Mouse (Mus musculus): ENCODE results near the gene Mbtps2.

The Mbtps2 gene

GRCm38 (mm10) chrX:157598186-157598996 is at the start of gene Mbtps2:
Mbtps2 (minus strand) TSS chrX:157598715.
- DNase-seq (ENCODE audit: low spot score) = peak; percentile 10

DNA sequence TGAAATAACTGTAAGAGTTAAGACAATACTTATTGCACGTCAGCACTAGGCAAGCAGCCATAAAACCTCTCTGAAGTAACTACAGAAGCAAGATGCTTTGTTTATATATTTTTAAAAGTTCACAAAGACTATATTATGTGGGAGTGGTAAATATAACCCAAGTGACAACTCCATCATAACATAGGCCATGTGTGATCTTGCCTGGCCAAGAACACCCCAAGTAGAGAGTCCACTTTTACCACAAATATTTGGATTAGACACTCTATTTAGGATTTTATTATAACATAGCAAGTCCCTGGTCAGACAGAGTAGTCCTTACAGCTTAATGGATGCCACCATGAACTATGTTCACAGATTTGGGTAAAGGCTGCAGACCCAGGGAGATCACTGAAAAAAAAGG is 47.9 kb upstream of the Mbtps2 start:
- no peak for DNase-seq (ENCODE audit: low spot score)

GRCm38 (mm10) chrX:157644700-157645099 is 46.2 kb upstream of the Mbtps2 start:
- no peak for DNase-seq (ENCODE audit: low spot score)

DNA sequence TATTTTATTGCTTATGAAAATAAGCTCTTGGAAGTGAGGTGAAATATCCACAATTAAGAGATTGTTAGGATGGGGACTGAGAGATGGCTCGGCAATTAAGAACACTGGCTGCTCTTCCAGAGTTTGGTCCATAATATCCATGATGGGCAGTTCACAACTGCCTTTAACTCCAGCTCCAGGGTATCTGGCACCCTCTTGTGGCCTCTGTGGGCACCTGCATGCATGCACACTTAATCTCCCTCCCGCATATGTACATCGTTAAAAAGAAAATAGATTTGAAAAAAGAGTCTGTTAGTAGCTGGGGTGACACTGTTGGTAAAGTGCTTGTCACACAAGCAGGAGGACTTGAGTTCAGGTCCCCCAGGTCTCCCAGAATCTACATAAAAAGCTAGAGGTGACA is 45.8 kb upstream of the Mbtps2 start:
- DNase-seq (ENCODE audit: low spot score) = no peak

DNA sequence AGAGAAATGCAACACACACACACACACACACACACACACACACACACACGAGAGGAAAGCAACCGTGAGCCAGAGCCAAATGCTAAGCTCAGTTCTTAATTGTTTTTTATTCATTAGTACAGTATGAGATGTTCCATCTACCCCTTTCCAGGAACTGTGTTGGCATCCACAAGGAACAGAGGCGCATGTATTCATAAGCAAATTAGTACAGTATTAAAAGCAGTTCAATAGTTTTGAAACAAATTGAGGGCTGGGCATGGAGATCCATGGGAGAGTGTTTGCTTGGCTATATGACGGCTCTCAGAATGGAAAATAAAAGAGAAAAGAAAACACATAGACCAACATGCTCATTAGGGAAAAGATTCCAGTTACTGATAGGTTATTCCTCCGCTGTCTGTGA is 44.3 kb upstream of the Mbtps2 start:
- DNase-seq (ENCODE audit: low spot score) = no peak

DNA sequence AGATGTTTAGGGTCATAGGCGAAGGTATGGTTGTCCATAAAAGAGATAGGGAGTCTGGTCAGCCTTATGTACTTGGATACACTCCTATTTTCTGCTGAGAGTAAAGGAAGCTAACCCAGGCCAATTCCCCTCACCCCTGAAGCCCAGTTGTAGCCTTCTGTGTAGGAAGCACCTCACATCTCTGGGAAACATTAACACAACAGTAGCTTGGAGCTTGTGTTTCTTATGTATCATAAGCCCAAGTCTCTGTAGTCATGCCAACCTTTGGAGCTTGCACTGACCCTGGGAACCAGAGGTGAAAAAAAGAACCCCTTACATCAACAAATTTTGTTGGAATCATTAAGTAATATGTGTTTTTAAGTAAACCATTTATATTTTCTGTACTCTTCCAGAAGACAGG is 38.7 kb upstream of the Mbtps2 start:
- no peak for DNase-seq (ENCODE audit: low spot score)

- no peak for DNase-seq (ENCODE audit: low spot score)
Observed at GRCm38 (mm10) chrX:157633676-157634414, 35.3 kb upstream of the Mbtps2 start.

DNA sequence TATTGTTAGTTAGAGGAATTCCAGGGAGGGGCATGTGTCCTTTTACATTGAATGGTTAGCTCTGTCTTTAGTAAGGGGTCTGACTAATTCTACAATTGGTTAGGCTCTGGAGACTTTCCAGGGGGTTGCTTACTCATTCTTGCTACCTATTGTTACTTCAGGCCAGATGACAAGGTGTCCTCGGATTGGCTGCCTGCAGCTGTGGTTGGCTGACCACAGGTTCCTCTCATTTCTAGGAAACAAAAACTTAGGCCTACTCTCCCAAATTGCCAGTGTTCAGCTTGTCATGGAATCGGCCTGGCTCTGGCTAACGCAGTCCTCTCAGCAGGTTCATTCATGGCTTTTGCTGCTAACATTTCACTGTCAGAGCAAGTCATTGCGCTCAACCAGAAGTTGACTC is 31.8 kb upstream of the Mbtps2 start:
- DNase-seq (ENCODE audit: low spot score) = no peak

DNA sequence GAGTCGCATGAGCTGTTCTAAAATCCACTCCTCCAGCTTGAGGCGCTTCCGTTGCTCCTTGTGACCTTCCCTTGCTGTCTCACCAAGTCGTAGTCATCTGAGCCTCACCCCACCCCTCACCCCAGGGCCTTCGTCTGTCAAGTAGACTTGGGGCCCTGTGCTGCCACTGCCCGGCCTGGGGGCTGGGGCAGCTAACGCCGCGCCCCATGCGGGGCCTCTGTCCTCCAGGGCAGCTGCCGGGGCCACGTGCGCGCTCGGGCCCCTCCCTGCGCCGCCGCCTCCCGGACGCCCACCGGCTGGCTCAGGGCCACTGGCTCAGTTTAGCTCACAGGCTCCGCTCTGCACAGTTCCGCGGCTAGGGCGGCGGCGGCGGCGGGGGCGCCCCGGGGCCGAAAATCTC is 14.4 kb upstream of the Mbtps2 start:
- DNase-seq (ENCODE audit: low spot score) = no peak

- no peak for DNase-seq (ENCODE audit: low spot score)
Observed at GRCm38 (mm10) chrX:157601450-157601849, 2.9 kb upstream of the Mbtps2 start.

DNA sequence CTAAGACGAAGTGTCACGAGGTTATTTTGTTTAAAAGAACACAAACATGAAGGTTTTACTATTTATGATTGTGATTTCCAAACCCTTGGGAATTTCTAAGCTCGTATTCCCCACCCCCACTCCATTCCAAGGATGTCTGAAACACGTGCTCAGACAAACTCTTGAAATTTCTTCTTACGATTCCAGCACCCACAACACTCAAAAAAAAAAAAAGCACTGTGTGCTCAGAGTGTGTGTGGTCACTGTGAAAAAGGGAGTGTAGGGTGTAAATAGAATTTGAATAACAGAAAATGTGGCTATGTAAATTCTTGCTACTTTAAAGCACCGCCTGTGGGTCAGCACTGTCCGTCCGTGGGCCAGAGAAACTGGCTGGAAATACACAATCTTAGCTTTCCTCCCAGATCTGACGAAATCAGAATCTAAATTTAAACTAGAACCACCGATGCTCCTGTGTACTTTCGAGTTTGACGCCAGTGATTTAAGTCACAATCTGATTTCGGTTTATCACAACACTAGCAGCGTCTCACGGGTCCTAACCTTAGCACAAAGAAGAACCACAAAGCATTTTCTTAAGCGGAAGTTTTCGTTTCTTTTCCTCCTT is 830 bp downstream of the Mbtps2 start:
- no peak for DNase-seq (ENCODE audit: low spot score)

GRCm38 (mm10) chrX:157596802-157597201 is 1.7 kb downstream of the Mbtps2 start:
- DNase-seq (ENCODE audit: low spot score) = no peak

DNA sequence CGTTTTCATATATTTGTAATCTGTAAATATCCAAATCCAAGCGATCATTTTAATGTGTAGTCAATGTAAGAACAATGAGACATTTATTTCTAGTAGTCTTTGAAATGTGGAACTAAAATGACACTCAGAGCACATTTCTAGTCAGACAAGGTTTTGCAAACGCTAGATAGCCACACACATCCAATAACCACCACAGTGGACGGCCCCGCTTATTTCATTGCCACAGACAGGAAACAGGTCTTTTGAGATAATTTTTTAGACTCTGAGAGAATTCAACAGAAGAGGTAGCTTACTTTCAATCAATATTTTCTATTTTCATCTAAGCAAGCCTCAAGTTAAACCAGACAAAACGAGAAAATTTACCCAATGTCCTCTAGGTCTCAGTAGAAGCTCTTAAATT is 2.6 kb downstream of the Mbtps2 start:
- DNase-seq (ENCODE audit: low spot score) = no peak

GRCm38 (mm10) chrX:157594606-157595005 is 3.9 kb downstream of the Mbtps2 start:
- no peak for DNase-seq (ENCODE audit: low spot score)

DNA sequence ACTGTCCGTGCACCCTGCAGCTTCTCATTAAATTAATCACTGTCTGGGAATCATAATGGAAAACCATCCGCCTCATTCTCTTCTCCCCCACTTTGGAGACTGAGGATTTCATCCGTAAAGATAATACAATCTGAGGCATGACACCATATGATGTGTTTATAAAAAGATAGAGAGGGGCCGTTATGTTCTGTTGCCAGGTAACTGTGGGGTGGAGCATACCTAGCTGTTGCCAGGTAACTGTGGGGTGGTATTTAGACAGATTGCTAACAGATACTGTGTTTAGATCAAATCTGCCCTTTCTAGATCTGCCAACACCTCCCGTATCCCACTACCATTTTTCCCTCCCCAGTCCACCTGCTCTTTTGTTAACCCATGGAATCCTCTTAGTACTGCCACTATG is 11.5 kb downstream of the Mbtps2 start:
- no peak for DNase-seq (ENCODE audit: low spot score)

GRCm38 (mm10) chrX:157586397-157586796 is 12.1 kb downstream of the Mbtps2 start:
- DNase-seq (ENCODE audit: low spot score) = no peak

GRCm38 (mm10) chrX:157579108-157579614 is 19.4 kb downstream of the Mbtps2 start:
- no peak for DNase-seq (ENCODE audit: low spot score)

- no peak for DNase-seq (ENCODE audit: low spot score)
Observed at GRCm38 (mm10) chrX:157574683-157575082, 23.8 kb downstream of the Mbtps2 start.

DNA sequence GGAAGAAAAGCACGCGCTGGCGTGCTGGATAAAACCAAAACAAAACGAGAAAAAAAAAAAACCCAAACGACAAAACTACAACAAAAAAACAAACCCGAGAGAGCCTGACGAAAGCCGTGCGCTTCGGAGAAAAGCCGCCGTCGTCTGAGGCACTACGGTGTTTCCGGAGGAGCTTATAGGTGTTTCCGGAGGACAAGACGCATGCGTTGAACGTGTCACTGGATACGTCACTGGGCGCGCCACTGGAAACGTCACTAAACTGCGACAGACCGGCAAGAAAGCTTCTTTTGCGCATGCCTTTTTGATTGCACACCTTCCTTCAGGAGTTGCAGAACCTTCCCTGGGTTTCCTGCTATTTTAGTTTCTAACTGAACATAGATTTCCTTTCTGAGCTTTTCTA is 29.7 kb downstream of the Mbtps2 start, which contains the start of gene Yy2:
Gene Yy2, minus strand, starts transcription at position 146 of the 400 bp plus-strand sequence.
- no peak for DNase-seq (ENCODE audit: low spot score)

DNA sequence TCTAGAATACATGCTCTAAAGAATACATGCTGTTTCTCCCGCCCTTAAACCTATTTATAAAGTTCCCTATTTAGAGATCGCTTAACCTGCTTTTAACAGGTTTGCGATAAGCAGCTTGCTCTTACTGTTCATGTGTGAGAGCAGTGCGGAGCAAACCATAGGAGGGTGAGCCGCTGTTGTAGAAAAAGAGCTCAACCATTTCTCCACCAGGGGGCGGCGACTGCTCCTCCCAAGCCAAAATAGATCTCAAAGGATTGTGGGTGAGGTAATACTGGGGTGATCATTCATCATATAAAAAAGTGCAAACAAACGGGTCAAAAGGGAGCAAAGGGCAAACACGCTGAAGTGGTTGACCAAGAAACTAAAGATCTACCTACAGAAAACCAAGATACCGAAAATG is 34.7 kb downstream of the Mbtps2 start:
- no peak for DNase-seq (ENCODE audit: low spot score)

GRCm38 (mm10) chrX:157547082-157547481 is 51.4 kb downstream of the Mbtps2 start:
- DNase-seq (ENCODE audit: low spot score) = no peak

DNA sequence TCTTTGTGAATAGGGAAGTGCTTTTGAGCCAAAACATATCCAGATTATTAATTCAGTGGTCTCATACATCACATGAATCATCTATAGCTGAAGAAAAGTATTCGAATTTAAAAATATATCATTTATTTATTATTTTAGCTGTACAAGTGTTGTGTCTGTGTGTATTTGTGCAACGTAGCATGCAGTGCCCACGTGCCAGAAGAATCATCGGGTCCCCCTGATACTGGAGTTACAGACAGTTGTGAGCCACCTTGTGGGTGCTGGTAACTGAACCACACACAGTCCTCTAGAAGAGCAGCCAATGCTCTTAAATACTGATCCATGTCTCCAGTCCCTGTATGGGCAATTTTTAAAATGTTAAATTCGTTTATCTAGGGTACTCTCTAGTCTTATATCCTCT is 92.1 kb downstream of the Mbtps2 start:
- no peak for DNase-seq (ENCODE audit: low spot score)

DNA sequence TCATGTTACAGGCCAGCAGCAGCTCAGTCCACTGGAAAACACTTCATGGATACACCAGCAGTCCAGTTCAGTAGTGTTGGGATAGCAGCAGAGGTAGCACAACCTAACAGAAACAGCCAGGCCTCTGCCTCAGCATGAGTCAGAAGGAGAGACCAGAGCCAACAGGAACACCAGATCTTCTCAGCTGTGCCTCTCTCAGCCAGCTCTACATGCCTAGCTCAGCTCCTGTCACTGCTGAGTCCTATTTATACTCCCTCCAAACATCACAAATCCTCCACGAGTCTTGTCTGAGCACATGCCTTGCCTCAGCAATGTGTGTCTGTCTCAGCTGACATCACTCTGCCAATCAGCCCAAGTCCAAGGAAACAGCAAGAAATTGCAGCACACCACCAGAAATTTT is 94.0 kb downstream of the Mbtps2 start:
- no peak for DNase-seq (ENCODE audit: low spot score)
